Mouse (Mus musculus) mammary gland, adult 2 months (tissue): ENCODE results near the gene Hrc. TPM values are rescaled to one million over a fixed set of nuclear protein-coding genes. Genes with fewer than 3 reads are reported as not detected.

ENCODE experiments used
- polyA plus RNA-seq: library from polyadenylated mRNA; depleted of rRNA; stranded (reverse); fragments of >200 nt; gene quantifications from 2 replicates; pipeline ENCODE4 v1.2.3, GENCODE M21; 2012; ENCODE audit warnings: low replicate concordance; rRNA removed

Hrc gene
- 0.06 and 44.9 TPM in 2 replicates for polyA plus RNA-seq

GRCm38 (mm10) chr7:45335056-45335455 lies at the start of gene Hrc:
Gene Hrc, plus strand, starts transcription at chr7:45335290.

GRCm38 (mm10) chr7:45333431-45333982 lies 1.6 kb upstream of the Hrc start, which contains the start of gene Trpm4:
Gene Trpm4, minus strand, starts transcription at chr7:45333780.

GRCm38 (mm10) chr7:45366652-45367019 lies 31.5 kb downstream of the Hrc start, which contains the start of gene Ppfia3:
Gene Ppfia3, minus strand, starts transcription at chr7:45367019.

GRCm38 (mm10) chr7:45370475-45371311 lies 35.6 kb downstream of the Hrc start, which contains the start of gene Lin7b:
Gene Lin7b, minus strand, starts transcription at chr7:45370583.

Other genes with a start within 250 kb of the Hrc start
- 147 and 250 TPM in 2 replicates for gene Rcn3, start 243.1 kb upstream of the Hrc start, polyA plus RNA-seq
- gene Fcgrt, start 231.4 kb upstream of the Hrc start, polyA plus RNA-seq, result 251 and 271 TPM in 2 replicates
- gene Rps11, start 210.9 kb upstream of the Hrc start, polyA plus RNA-seq, result 167 and 309 TPM in 2 replicates
- 1,471 and 2,886 TPM in 2 replicates for gene Rpl13a, start 206.5 kb upstream of the Hrc start, polyA plus RNA-seq
- 0.93 and 17.5 TPM in 2 replicates for gene Gm45713, start 199.1 kb upstream of the Hrc start, polyA plus RNA-seq
- gene Flt3l, start 198.9 kb upstream of the Hrc start, polyA plus RNA-seq, result 166 and 183 TPM in 2 replicates
- gene Pih1d1, start 181.0 kb upstream of the Hrc start, polyA plus RNA-seq, result 54.4 and 57.6 TPM in 2 replicates
- 53.8 and 90.5 TPM in 2 replicates for gene Aldh16a1, start 180.7 kb upstream of the Hrc start, polyA plus RNA-seq
- gene Slc17a7, start 171.3 kb upstream of the Hrc start, polyA plus RNA-seq, result 0.13 and 0.24 TPM in 2 replicates
- gene Gfy, start 155.7 kb upstream of the Hrc start, polyA plus RNA-seq, result not detected in 2 replicates
- not detected in 2 replicates for gene Pth2, start 154.3 kb upstream of the Hrc start, polyA plus RNA-seq
- 0.20 and 0.22 TPM in 2 replicates for gene Ccdc155, start 130.4 kb upstream of the Hrc start, polyA plus RNA-seq
- 23.3 and 27.6 TPM in 2 replicates for gene Dkkl1, start 123.1 kb upstream of the Hrc start, polyA plus RNA-seq
- gene Tead2, start 119.5 kb upstream of the Hrc start, polyA plus RNA-seq, result 101 and 152 TPM in 2 replicates
- gene Cd37, start 96.2 kb upstream of the Hrc start, polyA plus RNA-seq, result 279 and 619 TPM in 2 replicates
- 0.19 TPM in 1 of 2 replicates, not detected in the other for gene Slc6a16, start 94.2 kb upstream of the Hrc start, polyA plus RNA-seq
- 0.32 and 0.49 TPM in 2 replicates for gene Slc6a21, start 57.8 kb upstream of the Hrc start, polyA plus RNA-seq
- gene Trpm4, start 1.5 kb upstream of the Hrc start, polyA plus RNA-seq, result 30.5 and 38.2 TPM in 2 replicates
- gene Ppfia3, start 31.7 kb downstream of the Hrc start, polyA plus RNA-seq, result 1.2 and 1.6 TPM in 2 replicates
- 1.8 and 3.3 TPM in 2 replicates for gene Lin7b, start 35.3 kb downstream of the Hrc start, polyA plus RNA-seq
- gene Snrnp70, start 60.5 kb downstream of the Hrc start, polyA plus RNA-seq, result 247 and 258 TPM in 2 replicates
- gene Kcna7, start 70.4 kb downstream of the Hrc start, polyA plus RNA-seq, result 0.63 and 29.9 TPM in 2 replicates
- gene Ntf5, start 78.4 kb downstream of the Hrc start, polyA plus RNA-seq, result 2.5 and 3.1 TPM in 2 replicates
- gene Lhb, start 85.5 kb downstream of the Hrc start, polyA plus RNA-seq, result 1.4 and 1.5 TPM in 2 replicates
- gene Gys1, start 99.6 kb downstream of the Hrc start, polyA plus RNA-seq, result 137 and 248 TPM in 2 replicates
- gene Ruvbl2, start 102.8 kb downstream of the Hrc start, polyA plus RNA-seq, result 51.4 and 66.8 TPM in 2 replicates
- 3,321 and 4,005 TPM in 2 replicates for gene Ftl1, start 124.6 kb downstream of the Hrc start, polyA plus RNA-seq
- 92.1 and 140 TPM in 2 replicates for gene Bax, start 131.6 kb downstream of the Hrc start, polyA plus RNA-seq
- gene Tulp2, start 146.6 kb downstream of the Hrc start, polyA plus RNA-seq, result 0.16 TPM in 1 of 2 replicates, not detected in the other
- gene Gm45808, start 151.5 kb downstream of the Hrc start, polyA plus RNA-seq, result 10.3 TPM in 1 of 2 replicates, not detected in the other
- gene Dhdh, start 153.5 kb downstream of the Hrc start, polyA plus RNA-seq, result 15.8 and 23.4 TPM in 2 replicates
- gene Nucb1, start 175.1 kb downstream of the Hrc start, polyA plus RNA-seq, result 431 and 432 TPM in 2 replicates
- gene Ppp1r15a, start 191.0 kb downstream of the Hrc start, polyA plus RNA-seq, result 34.6 and 48.5 TPM in 2 replicates
- gene Plekha4, start 191.0 kb downstream of the Hrc start, polyA plus RNA-seq, result 29.9 and 34.7 TPM in 2 replicates
- 4.9 and 5.8 TPM in 2 replicates for gene Hsd17b14, start 219.6 kb downstream of the Hrc start, polyA plus RNA-seq
- 142 and 145 TPM in 2 replicates for gene Bcat2, start 234.9 kb downstream of the Hrc start, polyA plus RNA-seq